Mouse (Mus musculus) liver, embryonic 14.5 days (tissue): ENCODE measurements at regions not wholly inside any gene's neighbourhood (a gene's known extent, or its start where the extent isn't known, plus 50 kb on each side); places are given as distances from the start of the nearest gene placed in this dataset.

ENCODE experiments used
- ATAC-seq: fragments of 200-750 bp; cut with Nextera tagmentation; 2 replicates; pipeline ENCODE4 v1.8.0; 2017; ENCODE audit warnings: moderate number of reproducible peaks, mild to moderate bottlenecking, moderate library complexity; ENCODE audit not compliant: insufficient read depth
- DNase-seq, 3 experiments: peaks; one replicate each; pipeline ENCODE4 v3.0.0-alpha.2; 2012 to 2013; ENCODE audit warnings: low read depth in 3 of 3, low spot score in 3 of 3
- H3K27ac ChIP-seq: fragments of 300-500 bp; sonication (generic); 2 replicates; pipeline ENCODE4 v1.5.1; 2014; ENCODE audit warnings: moderate library complexity, mild to moderate bottlenecking, control low read depth, inconsistent platforms
- H3K27me3 ChIP-seq: fragments of 300-500 bp; sonication (generic); 2 replicates; pipeline ENCODE4 v1.6.1; 2014; ENCODE audit warnings: mild to moderate bottlenecking, low read length, moderate library complexity; ENCODE audit not compliant: control insufficient read depth, insufficient read depth
- H3K36me3 ChIP-seq: fragments of 300-500 bp; sonication (generic); replicated peaks from 2 replicates; pipeline ENCODE4 v1.6.1; 2014; ENCODE audit warnings: low read depth; ENCODE audit not compliant: control insufficient read depth, insufficient read depth
- H3K4me1 ChIP-seq, 2 experiments: fragments of 200-500 bp in 1 of 2; fragments of 300-500 bp in 1 of 2; sonication (generic) in 1 of 2; replicated peaks; 2 replicates each; pipeline ENCODE4 v1.6.1; 2012 to 2014; ENCODE audit warnings: antibody characterized with exemption in 1 of 2, inconsistent platforms in 1 of 2, low read length in 1 of 2; ENCODE audit not compliant: control insufficient read depth in 2 of 2, insufficient read depth in 2 of 2
- H3K4me2 ChIP-seq: fragments of 300-500 bp; sonication (generic); 2 replicates; pipeline ENCODE4 v1.6.1; 2014; ENCODE audit warnings: low read depth, mild to moderate bottlenecking, control low read depth, moderate library complexity
- H3K4me3 ChIP-seq, 2 experiments: fragments of 200-500 bp in 1 of 2; fragments of 300-500 bp in 1 of 2; sonication (generic) in 1 of 2; 2 replicates each; pipeline ENCODE4 v1.5.1; 2012 to 2014; ENCODE audit warnings: low read depth in 2 of 2, low read length in 2 of 2, mild to moderate bottlenecking in 2 of 2, control low read depth in 1 of 2, inconsistent platforms in 1 of 2, moderate library complexity in 1 of 2; ENCODE audit not compliant: insufficient read depth in 1 of 2
- H3K9ac ChIP-seq: fragments of 300-500 bp; sonication (generic); replicated peaks from 2 replicates; pipeline ENCODE4 v1.6.1; 2014; ENCODE audit warnings: mild to moderate bottlenecking, control low read depth, moderate library complexity
- H3K9me3 ChIP-seq: fragments of 300-500 bp; sonication (generic); 2 replicates; pipeline ENCODE4 v1.6.1; 2016; ENCODE audit warnings: low read length, mixed read lengths; ENCODE audit not compliant: control insufficient read depth
- CTCF ChIP-seq: IDR thresholded peaks from 2 replicates; pipeline ENCODE4 v1.5.1; 2016; ENCODE audit warnings: antibody characterized with exemption, low read depth, control low read depth
- EP300 ChIP-seq: IDR thresholded peaks from 2 replicates; pipeline ENCODE4 v1.6.1; 2016; ENCODE audit warnings: antibody characterized with exemption, low read depth
- WGBS: fragments of 180-500 bp; shearing (Covaris S2); extraction: QIAGEN DNeasy Blood & Tissue Kit; methylation state at CpG from one replicate; pipeline ENCODE4 v1.1.7; 2014; ENCODE audit not compliant: insufficient replicate concordance; 5-methylcytosine and 5-hydroxymethylcytosine counted together

DNA sequence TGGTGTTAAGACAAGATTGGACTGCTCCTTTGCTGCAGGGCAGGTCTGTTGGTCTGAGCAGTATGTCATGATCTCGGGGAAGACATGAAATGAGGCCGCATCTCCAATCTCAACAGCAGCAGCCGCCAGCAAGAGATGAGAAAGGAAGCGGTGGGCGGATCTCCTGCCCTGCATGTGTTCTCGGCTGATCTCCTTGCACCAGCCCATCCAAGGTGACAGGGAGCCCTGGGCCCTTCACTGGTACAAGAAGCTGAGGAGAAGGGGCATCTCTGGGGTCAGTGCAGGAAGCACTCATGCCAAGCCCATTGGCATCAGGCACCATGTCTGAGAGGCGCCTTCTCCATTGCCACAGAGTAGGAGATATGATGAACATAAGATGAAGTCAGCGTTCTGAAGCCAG lies 151.0 kb downstream of the Drd1 start:
- H3K4me2 ChIP-seq, result no peak overlapping the region
- no peak overlapping the region for H3K27ac ChIP-seq
- no peak for ATAC-seq
- H3K4me1 ChIP-seq, result no peaks in the 10 kb centered on the region
- H3K36me3 ChIP-seq, result no peaks in the 10 kb centered on the region
- no peak overlapping the region for H3K9ac ChIP-seq
- H3K9me3 ChIP-seq, result no peaks in the 10 kb centered on the region
- WGBS, result 51% methylated on average over 8 of the region's 8 CpGs
- H3K27me3 ChIP-seq, result no peaks in the 10 kb centered on the region
- DNase-seq, result no peak
- TF ChIP-seq EP300 (no peak), CTCF (no peak)
- H3K4me3 ChIP-seq, result no peak overlapping the region

DNA sequence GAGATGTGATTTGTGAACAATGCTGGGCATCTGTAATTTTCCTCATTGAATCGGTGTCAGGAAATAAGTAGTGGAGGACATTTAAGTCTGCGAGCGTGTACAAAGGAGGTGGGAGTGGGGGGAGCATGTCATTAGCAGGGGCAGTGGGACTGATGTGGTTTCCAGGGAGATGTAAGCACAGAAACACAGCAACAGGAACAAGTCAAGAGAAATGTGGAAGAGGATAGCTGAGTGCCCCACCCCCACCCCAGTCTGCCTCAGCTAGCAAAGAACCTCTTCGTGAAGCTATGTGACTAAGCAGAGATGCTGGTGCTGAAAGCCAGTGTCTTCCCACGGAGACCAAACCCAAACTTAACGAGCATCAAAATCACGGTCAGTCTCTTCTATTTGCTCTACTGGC lies 151.9 kb downstream of the Drd1 start:
- H3K9me3 ChIP-seq, result no peaks in the 10 kb centered on the region
- no peak for DNase-seq
- no peak for ATAC-seq
- no peak overlapping the region for H3K27ac ChIP-seq
- H3K4me1 ChIP-seq, result no peaks in the 10 kb centered on the region
- no peaks in the 10 kb centered on the region for H3K36me3 ChIP-seq
- WGBS, result 47% methylated on average over 7 of the region's 7 CpGs
- no peak overlapping the region for H3K9ac ChIP-seq
- H3K27me3 ChIP-seq, result no peaks in the 10 kb centered on the region
- no peak overlapping the region for H3K4me3 ChIP-seq
- H3K4me2 ChIP-seq, result no peak overlapping the region
- TF ChIP-seq EP300 (no peak), CTCF (no peak)

DNA sequence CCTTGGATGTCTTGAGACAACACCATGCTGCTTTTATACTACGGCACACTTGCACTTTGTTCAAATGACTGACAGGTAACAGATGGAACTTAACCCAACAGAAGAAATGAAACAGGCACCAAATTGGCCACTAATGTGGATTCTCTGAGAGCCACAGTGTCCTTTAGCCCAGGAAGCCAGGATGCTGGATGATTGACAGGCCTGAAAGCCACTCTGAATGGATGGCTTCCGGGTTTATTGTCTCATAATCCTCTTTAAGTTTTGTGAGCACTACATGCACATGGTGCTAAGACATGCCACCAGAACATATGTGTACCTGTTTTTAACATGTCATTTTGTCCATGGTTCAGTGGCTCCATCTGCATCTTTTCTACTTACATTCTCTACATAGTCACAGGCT lies 152.7 kb downstream of the Drd1 start:
- no peaks in the 10 kb centered on the region for H3K4me1 ChIP-seq
- WGBS, result 61% methylated on average over 2 of the region's 2 CpGs
- no peak overlapping the region for H3K4me2 ChIP-seq
- no peaks in the 10 kb centered on the region for H3K9me3 ChIP-seq
- TF ChIP-seq EP300 (no peak), CTCF (no peak)
- no peak overlapping the region for H3K4me3 ChIP-seq
- no peaks in the 10 kb centered on the region for H3K36me3 ChIP-seq
- H3K9ac ChIP-seq, result no peak overlapping the region
- H3K27me3 ChIP-seq, result no peaks in the 10 kb centered on the region
- H3K27ac ChIP-seq, result no peak overlapping the region
- no peak for DNase-seq
- ATAC-seq, result no peak

DNA sequence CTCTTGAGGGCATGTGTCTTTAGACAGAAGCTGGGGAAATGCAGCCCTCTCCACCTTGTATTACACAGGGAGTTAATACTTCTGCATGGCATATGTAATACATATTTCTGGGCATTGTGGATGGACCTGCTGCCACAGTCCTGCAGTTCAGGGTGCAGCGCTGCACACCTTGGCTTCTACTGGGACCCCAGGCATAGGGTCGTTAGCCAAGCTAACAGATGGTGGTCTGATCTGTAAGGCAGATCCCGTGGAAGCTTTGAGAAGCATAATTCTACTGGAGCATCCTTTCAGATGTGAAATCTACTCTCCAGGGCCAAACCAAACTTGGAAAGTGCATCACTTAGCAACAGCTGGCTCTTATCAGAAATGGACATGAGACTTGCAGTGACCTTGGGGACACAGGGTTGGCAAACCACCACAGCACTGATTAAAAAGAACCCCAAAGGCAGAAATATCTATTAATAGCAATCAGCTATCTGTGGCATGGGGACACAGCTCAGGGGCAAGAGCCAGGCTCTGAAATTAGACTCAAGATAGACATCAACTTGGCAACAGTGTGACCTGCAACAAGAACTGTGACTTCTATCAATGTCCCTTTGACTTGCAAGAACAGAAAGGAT lies 155.0 kb downstream of the Drd1 start:
- H3K9ac ChIP-seq, result no peak overlapping the region
- no peak overlapping the region for H3K4me2 ChIP-seq
- WGBS, result 64% methylated on average over 3 of the region's 3 CpGs
- no peaks in the 10 kb centered on the region for H3K9me3 ChIP-seq
- ATAC-seq (no peak), DNase-seq (no peak)
- no peaks in the 10 kb centered on the region for H3K27me3 ChIP-seq
- H3K4me1 ChIP-seq, result no peaks in the 10 kb centered on the region
- H3K27ac ChIP-seq, result no peak overlapping the region
- TF ChIP-seq EP300 (no peak), CTCF (no peak)
- H3K4me3 ChIP-seq, result no peak overlapping the region
- H3K36me3 ChIP-seq, result no peaks in the 10 kb centered on the region

DNA sequence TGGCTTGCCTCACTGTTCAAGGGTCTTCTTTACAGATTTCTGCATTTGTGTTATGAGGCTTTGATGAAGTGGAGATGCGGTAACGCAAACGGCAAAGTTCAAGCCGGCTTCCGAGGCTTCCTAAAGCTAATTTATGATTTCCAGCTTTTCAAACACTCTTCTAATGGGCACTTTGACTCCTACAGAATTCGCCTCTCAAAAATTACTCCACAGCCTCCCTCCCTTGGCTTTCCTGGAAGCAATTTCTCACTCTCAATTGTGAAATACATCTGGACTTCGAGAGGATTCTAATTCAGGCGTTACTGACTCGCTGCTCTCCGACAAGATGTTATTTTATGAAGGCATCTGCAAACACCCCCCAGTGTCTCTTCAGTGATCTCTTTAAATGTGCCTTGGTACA lies 157.2 kb downstream of the Drd1 start:
- Histone ChIP-seq H3K9ac (no peak overlapping the region), H3K27me3 (no peaks in the 10 kb centered on the region), H3K4me3 (no peak overlapping the region), H3K36me3 (no peaks in the 10 kb centered on the region), H3K4me2 (no peak overlapping the region), H3K27ac (no peak overlapping the region), H3K9me3 (no peaks in the 10 kb centered on the region), H3K4me1 (no peaks in the 10 kb centered on the region)
- DNase-seq (no peak), ATAC-seq (no peak)
- 66% methylated on average over 10 of the region's 10 CpGs for WGBS
- no peak for TF ChIP-seq EP300
- no peak for TF ChIP-seq CTCF
